Mouse (Mus musculus): Measurements from ENCODE around the gene Erap1.
"Not testable (repeated sequence)": the region's sequence is repeated elsewhere in the genome, so short reads cannot be mapped to it uniquely, and the experiment has no call there.

GRCm38 (mm10) chr13:74597022-74597421 is 42.3 kb upstream of the Erap1 start:
- TF ChIP-seq CTCF (IDR thresholded peaks at IDR 0.05; ENCODE audit: borderline replicate concordance, insufficient read depth, low read length); POLR2A (IDR thresholded peaks at IDR 0.05; ENCODE audit: low read depth, low read length): not testable (repeated sequence)
